Mouse (Mus musculus) hindbrain, embryonic 14.5 days (tissue): ENCODE data around the gene Atp6v1fnb. TPM values are rescaled to one million over a fixed set of nuclear protein-coding genes. Genes with fewer than 3 reads are reported as not detected.

ENCODE experiments used
- ATAC-seq: fragments of 200-750 bp; cut with Nextera tagmentation; 2 replicates; pipeline ENCODE4 v1.8.0; 2017; ENCODE audit warnings: moderate number of reproducible peaks, mild to moderate bottlenecking, moderate TSS enrichment, moderate library complexity; ENCODE audit not compliant: low FRiP score
- DNase-seq: peaks from one replicate; pipeline ENCODE4 v3.0.0-alpha.2; 2015; ENCODE audit warnings: low spot score
- H3K27ac ChIP-seq: fragments of 300-500 bp; sonication (generic); 2 replicates; pipeline ENCODE4 v1.5.1; 2014; ENCODE audit warnings: mild to moderate bottlenecking, moderate library complexity
- H3K27me3 ChIP-seq: fragments of 300-500 bp; sonication (generic); 2 replicates; pipeline ENCODE4 v1.6.1; 2014; ENCODE audit warnings: mild to moderate bottlenecking, low read length, mixed read lengths; ENCODE audit not compliant: control insufficient read depth, insufficient read depth
- H3K36me3 ChIP-seq: fragments of 300-500 bp; sonication (generic); replicated peaks from 2 replicates; pipeline ENCODE4 v1.6.1; 2014; ENCODE audit not compliant: control insufficient read depth, insufficient read depth
- H3K4me1 ChIP-seq: fragments of 300-500 bp; sonication (generic); replicated peaks from 2 replicates; pipeline ENCODE4 v1.6.1; 2014; ENCODE audit warnings: antibody characterized with exemption, low read length, mixed read lengths; ENCODE audit not compliant: control insufficient read depth, insufficient read depth
- H3K4me2 ChIP-seq: fragments of 300-500 bp; sonication (generic); replicated peaks from 2 replicates; pipeline ENCODE4 v1.6.1; 2014; ENCODE audit warnings: mild to moderate bottlenecking, moderate library complexity
- H3K4me3 ChIP-seq: fragments of 300-500 bp; sonication (generic); replicated peaks from 2 replicates; pipeline ENCODE4 v1.5.1; 2014; ENCODE audit warnings: mild to moderate bottlenecking, low read length
- H3K9ac ChIP-seq: fragments of 300-500 bp; sonication (generic); 2 replicates; pipeline ENCODE4 v1.6.1; 2014
- H3K9me3 ChIP-seq: fragments of 300-500 bp; sonication (generic); 2 replicates; pipeline ENCODE4 v1.6.1; 2016; ENCODE audit warnings: low read length; ENCODE audit not compliant: control insufficient read depth
- WGBS: fragments of 180-500 bp; shearing (Covaris S2); extraction: QIAGEN DNeasy Blood & Tissue Kit; methylation state at CpG from one replicate; pipeline ENCODE4 v1.1.7; 2014; 5-methylcytosine and 5-hydroxymethylcytosine counted together
- polyA plus RNA-seq: library from polyadenylated mRNA; unstranded; fragments of >200 nt; fragmentation: Nextera tagmentation; extraction: Ambion mirVana; gene quantifications from 2 replicates; pipeline ENCODE4 v1.2.1, GENCODE M21; 2014

Gene Atp6v1fnb
- polyA plus RNA-seq, 1 experiment from 2014 or later: not detected

DNA sequence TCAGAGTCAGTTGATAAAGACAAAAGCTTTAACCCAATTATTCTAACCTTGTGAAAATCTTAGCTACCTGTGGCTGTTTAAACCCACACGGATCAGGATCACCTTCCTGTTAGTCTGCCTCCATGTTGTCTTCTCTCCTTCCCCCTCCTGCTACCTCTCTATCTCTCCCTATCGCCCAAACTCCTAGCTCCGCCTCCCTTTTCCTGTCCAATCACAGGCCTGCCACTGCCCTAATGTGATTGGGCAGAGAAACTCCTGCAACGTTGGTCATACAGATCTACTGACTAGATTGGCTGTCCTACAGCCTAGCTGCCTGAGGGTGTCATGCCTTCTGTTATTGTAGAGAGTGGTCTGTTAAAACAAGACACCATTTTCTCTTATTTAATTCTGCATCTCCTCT is 21.4 kb upstream of the Atp6v1fnb start:
- no peak overlapping the region for H3K9ac ChIP-seq
- no peaks in the 10 kb centered on the region for H3K9me3 ChIP-seq
- H3K4me1 ChIP-seq: no peaks in the 10 kb centered on the region
- WGBS: 28% methylated on average over 4 of the region's 4 CpGs
- DNase-seq: no peak
- H3K4me2 ChIP-seq: no peak overlapping the region
- H3K27me3 ChIP-seq: no peaks in the 10 kb centered on the region
- H3K36me3 ChIP-seq: peaks cover 9% of the 10 kb centered on the region; the same call in 1 of the 2 replicates
- no peak overlapping the region for H3K27ac ChIP-seq
- ATAC-seq: no peak
- H3K4me3 ChIP-seq: no peak overlapping the region

DNA sequence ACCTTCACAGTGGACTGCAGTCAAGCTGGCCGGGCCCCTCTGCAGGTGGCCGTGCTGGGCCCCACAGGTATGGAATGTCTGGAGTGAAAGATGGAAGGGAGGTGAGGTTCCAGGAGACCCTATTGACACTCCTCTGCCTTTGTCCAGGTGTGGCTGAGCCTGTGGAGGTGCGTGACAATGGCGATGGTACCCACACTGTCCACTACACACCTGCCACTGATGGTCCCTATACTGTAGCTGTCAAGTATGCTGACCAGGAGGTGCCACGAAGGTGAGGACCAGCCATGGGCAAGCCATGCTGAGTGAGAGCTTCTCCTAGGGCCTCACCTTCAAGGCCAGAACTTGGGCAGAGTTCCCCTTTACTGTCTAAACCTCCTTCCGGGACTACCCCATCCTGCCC is 20.6 kb upstream of the Atp6v1fnb start:
- H3K4me2 ChIP-seq: no peak overlapping the region
- no peak overlapping the region for H3K9ac ChIP-seq
- no peak overlapping the region for H3K4me3 ChIP-seq
- H3K27ac ChIP-seq: no peak overlapping the region
- WGBS: 96% methylated on average over 6 of the region's 6 CpGs
- no peak for DNase-seq
- no peaks in the 10 kb centered on the region for H3K4me1 ChIP-seq
- no peaks in the 10 kb centered on the region for H3K27me3 ChIP-seq
- peaks cover 8% of the 10 kb centered on the region; the same call in 1 of the 2 replicates for H3K36me3 ChIP-seq
- no peak for ATAC-seq
- H3K9me3 ChIP-seq: no peaks in the 10 kb centered on the region

DNA sequence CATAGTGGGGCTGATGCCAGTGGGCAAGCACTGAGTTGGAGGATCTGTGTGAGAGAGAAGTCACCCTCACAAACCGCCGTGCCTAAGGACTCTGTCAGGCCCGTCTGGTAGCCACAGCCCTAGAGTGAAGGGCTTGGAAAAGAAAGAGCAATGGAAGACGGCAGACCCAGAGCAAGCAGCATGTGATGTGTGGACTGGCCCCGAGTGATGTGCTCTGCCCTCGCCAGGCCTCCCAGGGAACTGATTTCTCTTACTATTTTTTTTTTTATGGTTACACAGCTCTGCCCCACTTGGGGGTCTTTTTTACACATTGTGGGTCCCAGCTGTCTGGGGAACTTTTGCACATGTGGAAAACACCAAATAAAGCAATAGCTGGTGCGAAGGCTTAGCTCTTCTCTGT is 9.7 kb upstream of the Atp6v1fnb start:
- no peak overlapping the region for H3K27ac ChIP-seq
- no peaks in the 10 kb centered on the region for H3K4me1 ChIP-seq
- ATAC-seq (no peak), DNase-seq (no peak)
- 61% methylated on average over 7 of the region's 7 CpGs for WGBS
- no peak overlapping the region for H3K9ac ChIP-seq
- H3K36me3 ChIP-seq: no peaks in the 10 kb centered on the region
- H3K4me2 ChIP-seq: no peak overlapping the region
- H3K4me3 ChIP-seq: no peak overlapping the region
- no peaks in the 10 kb centered on the region for H3K9me3 ChIP-seq
- H3K27me3 ChIP-seq: no peaks in the 10 kb centered on the region

DNA sequence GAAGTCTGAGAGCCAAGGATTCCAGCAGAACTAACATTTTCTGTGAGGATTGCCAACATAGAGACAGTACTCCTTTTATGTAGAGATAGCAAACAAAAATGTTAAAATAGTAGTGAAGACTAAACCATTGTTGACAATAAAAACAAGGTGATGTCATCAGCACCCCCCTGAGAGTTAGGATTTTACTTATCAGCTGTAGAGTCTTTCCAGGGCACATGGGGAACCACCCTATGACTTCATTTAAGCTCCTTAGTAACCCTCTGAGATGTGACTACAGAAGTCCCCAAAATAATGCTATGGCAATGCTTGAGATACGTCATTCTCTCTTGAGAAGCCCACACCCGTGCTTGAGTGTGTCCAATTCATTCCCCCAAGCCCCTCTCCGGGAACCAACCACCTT is 7.8 kb upstream of the Atp6v1fnb start:
- H3K27ac ChIP-seq: no peak overlapping the region
- H3K36me3 ChIP-seq: no peaks in the 10 kb centered on the region
- ATAC-seq (no peak), DNase-seq (no peak)
- 90% methylated on average over 3 of the region's 3 CpGs for WGBS
- no peaks in the 10 kb centered on the region for H3K9me3 ChIP-seq
- no peaks in the 10 kb centered on the region for H3K27me3 ChIP-seq
- no peak overlapping the region for H3K9ac ChIP-seq
- no peak overlapping the region for H3K4me3 ChIP-seq
- peaks cover 1% of the 10 kb centered on the region for H3K4me1 ChIP-seq
- no peak overlapping the region for H3K4me2 ChIP-seq

DNA sequence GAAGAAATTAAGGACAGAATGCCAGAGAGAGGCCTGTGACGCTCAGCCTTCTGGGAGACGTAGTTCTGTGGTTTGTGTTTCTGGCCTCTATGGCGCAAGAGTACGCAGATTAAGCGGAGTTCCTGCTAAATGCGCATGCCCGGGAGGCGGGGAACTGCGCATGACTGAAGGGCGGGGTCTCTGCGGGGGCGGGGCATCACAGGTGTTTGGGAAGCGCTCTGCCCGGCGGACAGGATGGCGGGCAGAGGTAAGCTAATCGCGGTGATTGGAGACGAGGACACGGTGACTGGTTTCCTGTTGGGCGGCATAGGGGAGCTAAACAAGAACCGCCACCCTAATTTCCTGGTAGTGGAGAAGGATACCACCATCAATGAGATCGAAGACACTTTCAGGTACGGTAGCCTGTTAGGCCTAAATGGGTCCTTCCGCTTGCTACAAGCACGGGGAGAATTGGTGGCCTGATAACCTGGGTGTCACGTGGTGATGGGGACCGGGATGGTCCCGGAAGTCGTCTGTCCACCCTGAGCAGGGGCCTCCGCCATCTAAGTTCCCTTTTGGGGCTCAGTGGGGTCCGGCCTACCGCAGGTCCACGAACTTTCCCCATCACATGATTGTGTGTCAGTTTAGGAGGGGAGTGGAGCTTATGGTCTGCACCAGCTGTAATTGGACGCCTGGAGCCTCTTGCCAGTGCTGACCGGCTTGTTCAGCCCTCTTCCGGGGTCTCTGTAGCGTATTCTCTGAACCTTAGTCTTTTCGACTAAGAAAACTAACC is 3.5 kb upstream of the Atp6v1fnb start, which contains the start of gene Atp6v1f:
Gene Atp6v1f, plus strand, starts transcription at position 136 of the 772 bp plus-strand sequence.
- Histone ChIP-seq H3K4me2 (peak within 1 kb of the TSS; percentile 76), H3K27me3 (no peaks in the 10 kb centered on the region), H3K9me3 (no peaks in the 10 kb centered on the region), H3K36me3 (peaks cover 20% of the 10 kb centered on the region), H3K4me1 (peaks cover 11% of the 10 kb centered on the region), H3K9ac (peak within 1 kb of the TSS; percentile 76), H3K27ac (peak within 1 kb of the TSS; percentile 79), H3K4me3 (peak within 1 kb of the TSS; percentile 76)
- under 1% methylated on average over 39 of the region's 39 CpGs for WGBS
- ATAC-seq (peak; percentile 93), DNase-seq (peak; percentile 97)

DNA sequence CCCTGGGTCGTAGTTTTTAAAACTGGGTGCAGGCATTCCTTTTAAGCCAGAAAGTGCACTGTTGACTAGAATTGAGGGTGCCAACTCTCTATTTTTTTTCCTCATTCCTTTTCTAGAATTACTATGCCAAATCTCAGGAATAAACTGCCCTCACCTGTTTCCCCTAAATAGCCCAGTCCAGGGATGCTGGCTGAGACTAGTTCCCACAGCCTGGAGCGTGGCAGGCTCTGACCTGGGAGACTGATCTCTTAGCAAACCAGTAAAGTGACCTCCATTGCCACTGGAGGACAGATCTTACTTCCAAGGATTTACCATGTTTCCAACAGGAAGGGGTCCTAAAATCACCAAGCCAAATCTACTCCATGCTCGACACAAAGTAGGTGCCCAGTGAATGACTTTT is 2.4 kb upstream of the Atp6v1fnb start:
- peak overlapping the region; percentile 76 for H3K4me3 ChIP-seq
- no peak for ATAC-seq
- H3K9ac ChIP-seq: peak overlapping the region; percentile 76; the same call in 1 of the 2 replicates

DNA sequence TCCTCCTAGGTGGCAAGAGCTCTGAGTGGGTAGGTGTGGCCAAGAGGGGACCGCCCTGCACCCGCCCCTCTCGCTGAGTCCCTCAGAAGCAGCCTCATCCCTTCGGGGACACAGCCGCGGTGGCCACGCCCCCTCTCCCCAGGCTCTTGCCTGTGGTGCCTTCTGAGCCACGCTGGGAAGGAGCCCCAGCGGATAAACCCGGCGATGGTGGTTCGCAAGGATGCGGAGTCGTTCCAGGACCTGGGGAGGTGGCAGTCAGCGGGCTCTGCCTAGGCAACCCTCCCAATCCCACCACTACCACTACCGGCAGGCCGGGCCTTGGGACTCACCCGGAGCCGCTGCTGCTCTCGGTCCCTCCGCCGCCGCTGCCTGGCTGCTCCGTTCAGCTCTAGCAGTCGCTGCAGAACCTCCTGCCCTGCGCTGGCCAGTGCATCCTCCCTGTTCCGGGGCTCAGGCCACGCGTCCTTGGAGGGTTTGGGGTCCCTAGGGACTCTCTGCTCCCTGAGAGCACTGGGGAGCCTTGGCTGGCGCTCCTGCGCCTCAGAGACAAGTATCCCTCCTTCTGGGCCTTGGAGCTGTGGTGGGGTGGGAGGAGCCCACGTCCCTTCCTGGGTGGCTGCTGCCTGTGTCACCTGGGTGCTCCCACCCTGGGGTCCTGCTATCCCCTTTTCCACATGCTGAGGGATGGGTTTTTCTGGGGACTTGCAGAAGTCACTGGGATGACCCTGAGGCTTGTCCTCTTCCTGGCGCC is 2.9 kb downstream of the Atp6v1fnb start:
- WGBS: 3% methylated on average over 33 of the region's 33 CpGs
- peak; percentile 79 for ATAC-seq
- peak overlapping the region; percentile 24 for H3K4me3 ChIP-seq

More for the DNA sequence above, 2.4 kb upstream of the Atp6v1fnb start:
- H3K27me3 ChIP-seq: no peaks in the 10 kb centered on the region
- H3K36me3 ChIP-seq: peaks cover 20% of the 10 kb centered on the region
- DNase-seq: no peak
- H3K9me3 ChIP-seq: no peaks in the 10 kb centered on the region
- no peak overlapping the region for H3K27ac ChIP-seq
- peaks cover 11% of the 10 kb centered on the region for H3K4me1 ChIP-seq
- peak overlapping the region; percentile 76 for H3K4me2 ChIP-seq
- WGBS: 95% methylated on average over 3 of the region's 3 CpGs

DNA sequence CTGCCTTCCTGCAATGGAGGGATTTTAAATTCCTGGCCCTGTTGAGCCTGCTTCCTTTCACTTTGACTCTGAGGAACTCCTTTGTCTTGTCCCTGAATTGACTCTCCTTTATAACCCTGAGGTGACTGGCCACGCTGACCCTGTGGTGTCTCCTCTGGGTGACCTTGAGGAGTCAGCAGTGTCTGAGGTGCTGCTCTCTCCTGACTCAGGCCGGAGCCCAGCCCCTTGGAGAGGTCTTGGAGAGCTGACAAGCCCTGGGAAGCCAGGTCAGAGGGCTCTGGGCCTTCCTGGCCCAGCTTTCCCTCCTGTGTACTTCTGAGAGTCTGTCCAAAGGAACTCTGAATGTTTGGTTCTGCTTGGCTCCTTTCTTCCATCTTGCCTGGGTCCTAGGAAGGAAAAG is 3.5 kb downstream of the Atp6v1fnb start:
- no peak overlapping the region for H3K4me2 ChIP-seq
- 0 out of 2 replicates have a peak, but pooled peaks cover 9% of the 10 kb centered on the region for H3K27me3 ChIP-seq
- no peaks in the 10 kb centered on the region for H3K9me3 ChIP-seq
- DNase-seq (no peak), ATAC-seq (no peak)
- H3K36me3 ChIP-seq: peaks cover 18% of the 10 kb centered on the region
- H3K9ac ChIP-seq: no peak overlapping the region
- no peak overlapping the region for H3K27ac ChIP-seq
- H3K4me3 ChIP-seq: no peak overlapping the region
- H3K4me1 ChIP-seq: no peaks in the 10 kb centered on the region
- WGBS: 55% methylated on average over 2 of the region's 2 CpGs

More for the DNA sequence above, 2.9 kb downstream of the Atp6v1fnb start:
- Histone ChIP-seq H3K4me2 (peak overlapping the region; percentile 51), H3K4me1 (0 out of 2 replicates have a peak, but pooled peaks cover 3% of the 10 kb centered on the region), H3K9me3 (no peaks in the 10 kb centered on the region), H3K27me3 (0 out of 2 replicates have a peak, but pooled peaks cover 9% of the 10 kb centered on the region), H3K36me3 (peaks cover 20% of the 10 kb centered on the region), H3K27ac (no peak overlapping the region), H3K9ac (peak overlapping the region; percentile 31; the same call in 1 of the 2 replicates)
- DNase-seq: peak; percentile 44

DNA sequence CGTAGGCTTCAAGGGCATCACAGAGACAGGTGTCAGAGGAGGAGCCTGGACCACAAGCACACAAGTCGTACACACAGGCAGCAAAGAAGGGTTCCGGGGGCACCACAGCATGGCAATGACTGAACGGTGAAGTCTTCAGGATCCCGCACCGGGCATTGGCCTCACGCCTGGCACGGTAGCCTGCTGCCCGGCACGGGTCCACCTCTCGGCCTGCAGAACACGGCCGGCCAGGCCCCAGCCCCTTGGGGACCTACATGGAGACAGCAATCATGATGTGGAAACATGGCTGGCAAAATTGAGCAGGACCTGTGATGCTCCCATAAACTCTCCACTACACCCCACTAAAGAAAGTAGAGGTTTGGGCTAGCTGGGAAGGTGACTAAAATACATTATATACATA is 11.5 kb downstream of the Atp6v1fnb start:
- ATAC-seq (no peak), DNase-seq (no peak)
- Histone ChIP-seq H3K27ac (no peak overlapping the region), H3K4me1 (0 out of 2 replicates have a peak, but pooled peaks cover 7% of the 10 kb centered on the region), H3K9me3 (no peaks in the 10 kb centered on the region), H3K36me3 (no peaks in the 10 kb centered on the region), H3K4me3 (no peak overlapping the region), H3K27me3 (peaks cover 5% of the 10 kb centered on the region; the same call in 1 of the 2 replicates), H3K4me2 (no peak overlapping the region), H3K9ac (no peak overlapping the region)
- 94% methylated on average over 13 of the region's 13 CpGs for whole genome bisulfite sequencing
